Mouse (Mus musculus) v-Abl transformed pro-B cells (cell line): Measurements from ENCODE around the gene Zbtb3.

Source experiments
- in situ Hi-C, 2 experiments: fragments of 400-800 bp; cut with MboI; formaldehyde crosslinking; loops; one replicate each; pipeline ENCODE4 v1.15.1; 2025; ENCODE audit not compliant: unreplicated experiment in 2 of 2

The Zbtb3 gene

DNA sequence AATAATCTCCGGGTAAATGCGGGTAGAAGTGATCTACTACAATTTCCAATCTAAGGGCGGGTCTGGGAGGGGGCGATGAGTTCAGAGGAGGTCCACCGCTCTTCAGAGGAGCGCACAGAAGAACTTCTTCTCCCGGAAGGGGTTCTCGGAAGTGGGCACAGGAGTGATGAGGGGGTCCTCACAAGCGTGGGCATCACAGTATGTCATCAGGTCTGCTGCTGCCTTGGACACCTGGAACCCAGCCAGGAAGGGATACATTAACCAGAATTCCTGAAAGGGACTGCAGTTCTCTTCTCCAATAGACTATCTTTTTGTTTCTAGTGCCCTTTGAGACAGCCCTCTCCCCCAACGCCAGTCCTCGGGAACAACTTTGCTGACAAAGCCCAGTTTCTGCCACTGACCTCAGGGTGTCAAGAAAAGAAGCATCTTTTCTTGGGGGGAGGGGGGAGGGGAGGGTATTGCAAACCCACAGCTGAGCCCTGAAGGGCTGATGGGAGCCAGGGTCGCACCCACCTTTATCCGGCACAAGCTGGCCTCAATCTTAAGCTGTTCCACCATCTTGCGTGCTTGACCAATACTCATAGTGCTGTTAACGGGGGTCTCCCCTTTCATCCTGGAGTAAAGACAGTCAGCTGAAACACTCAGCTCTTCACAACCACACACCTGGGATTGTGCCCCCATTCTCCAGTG, 35.8 kb downstream of the Zbtb3 start:
- in situ Hi-C loops: loop anchor here (25.0 kb wide), 3 partner anchors 251 to 1349 kb away; partner anchors contain the start of genes Fads1 (in 1 of the 2) and Slc22a8 (in 1 of the 2)

GRCm38 (mm10) chr19:8839103-8839907, 37.0 kb downstream of the Zbtb3 start, which contains the start of gene Gng3:
TSS of gene Gng3 (minus strand) at chr19:8839194.
- in situ Hi-C loops: loop anchor here (25.0 kb wide), 3 partner anchors 252 to 1348 kb away; partner anchors contain the start of genes Fads1 (in 1 of the 2) and Slc22a8 (in 1 of the 2)

- in situ Hi-C loops: loop anchor here (10.0 to 25.0 kb wide), 5 partner anchors 253 to 1347 kb away; partner anchors contain the start of genes Fads1 (in 1 of the 2), Scgb2a2 (in 1 of the 2) and Slc22a8 (in 1 of the 2)
These were observed 37.8 kb downstream of the Zbtb3 start for GRCm38 (mm10) chr19:8839908-8840791.

- in situ Hi-C loops: loop anchor here (10.0 to 25.0 kb wide), 5 partner anchors 254 to 1346 kb away; partner anchors contain the start of genes Fads1 (in 1 of the 2), Scgb2a2 (in 1 of the 2) and Slc22a8 (in 1 of the 2)
These were observed 38.7 kb downstream of the Zbtb3 start for GRCm38 (mm10) chr19:8841012-8841411.

DNA sequence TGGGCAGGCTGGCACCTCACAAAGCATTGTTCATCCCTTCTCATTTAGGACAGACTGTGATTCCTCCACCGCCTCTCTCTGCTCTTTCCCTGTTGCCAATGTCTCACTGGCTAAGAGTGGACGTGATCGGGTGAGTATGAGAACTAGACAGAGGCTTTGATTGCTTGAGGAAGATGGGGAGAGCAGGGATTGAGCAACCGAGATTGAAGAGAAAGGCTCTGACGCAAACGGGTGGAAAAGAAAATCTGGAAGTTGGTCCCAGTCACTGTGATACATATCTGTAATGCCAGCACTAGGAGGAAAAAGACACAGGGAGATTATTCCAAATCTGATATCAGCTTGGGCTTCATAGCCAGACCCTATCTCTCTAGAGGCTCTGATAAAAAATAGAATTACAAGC, 40.6 kb downstream of the Zbtb3 start:
- in situ Hi-C loops: loop anchor here (10.0 to 25.0 kb wide), 5 partner anchors 256 to 1344 kb away; partner anchors contain the start of genes Fads1 (in 1 of the 2), Scgb2a2 (in 1 of the 2) and Slc22a8 (in 1 of the 2)

DNA sequence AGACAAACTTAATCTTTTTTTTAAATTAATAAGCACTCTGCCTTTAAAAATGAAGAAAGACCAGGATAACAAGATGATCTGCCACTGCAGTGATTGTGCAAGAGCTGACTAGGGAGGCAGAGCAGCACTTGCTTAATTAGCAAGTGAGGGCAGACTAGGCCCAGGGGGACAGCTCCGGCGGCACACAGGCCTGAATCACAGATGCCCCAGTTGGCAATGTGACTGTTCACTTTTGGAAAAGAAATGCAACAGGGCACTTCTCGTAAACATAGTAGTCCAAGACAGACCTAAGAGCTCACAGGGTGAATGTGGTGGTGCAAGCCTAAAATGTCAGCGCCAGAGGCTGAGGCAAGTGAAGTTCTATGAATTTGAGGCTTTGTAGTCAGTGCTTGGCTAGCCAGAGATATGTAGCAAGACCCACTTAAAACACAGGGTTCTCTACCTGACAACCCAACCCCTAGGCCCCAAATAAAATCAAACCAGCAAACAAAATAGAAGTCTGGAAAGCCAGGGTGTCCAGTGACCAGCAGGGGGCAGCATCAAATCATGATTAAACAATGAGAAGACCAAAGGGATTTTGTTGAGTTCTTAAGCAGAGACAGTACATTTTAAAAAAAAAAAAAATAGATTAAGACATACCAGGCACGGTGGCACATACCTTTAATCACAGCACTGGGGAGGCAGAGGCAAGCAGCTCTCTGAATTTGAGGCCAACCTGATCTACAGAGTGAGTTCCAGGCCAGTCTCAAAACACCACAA, 42.2 kb downstream of the Zbtb3 start:
- in situ Hi-C loops: loop anchor here (10.0 to 25.0 kb wide), 5 partner anchors 257 to 1343 kb away; partner anchors contain the start of genes Fads1 (in 1 of the 2), Scgb2a2 (in 1 of the 2) and Slc22a8 (in 1 of the 2)

DNA sequence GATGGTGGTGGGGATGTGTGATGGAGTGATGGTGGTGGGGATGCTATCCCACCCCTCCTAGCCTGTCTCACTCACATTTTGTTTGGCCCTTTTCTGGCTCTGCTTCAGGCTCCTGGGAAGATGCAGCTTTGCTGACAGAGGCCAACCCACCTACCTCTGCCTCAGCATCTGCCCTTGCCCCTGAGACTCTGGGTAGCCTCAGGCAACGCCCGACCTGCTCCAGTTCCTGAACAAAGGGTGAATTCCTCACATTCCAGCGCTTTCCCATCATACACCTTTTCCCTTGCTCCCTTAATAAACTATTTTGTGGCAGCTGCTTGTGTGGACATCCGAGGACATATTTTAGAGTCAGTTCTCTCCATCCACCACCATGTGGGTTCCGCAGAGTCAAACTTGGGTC, 46.0 kb downstream of the Zbtb3 start:
- in situ Hi-C loops: loop anchor here (10.0 to 25.0 kb wide), 5 partner anchors 261 to 1339 kb away; partner anchors contain the start of genes Fads1 (in 1 of the 2), Scgb2a2 (in 1 of the 2) and Slc22a8 (in 1 of the 2)

DNA sequence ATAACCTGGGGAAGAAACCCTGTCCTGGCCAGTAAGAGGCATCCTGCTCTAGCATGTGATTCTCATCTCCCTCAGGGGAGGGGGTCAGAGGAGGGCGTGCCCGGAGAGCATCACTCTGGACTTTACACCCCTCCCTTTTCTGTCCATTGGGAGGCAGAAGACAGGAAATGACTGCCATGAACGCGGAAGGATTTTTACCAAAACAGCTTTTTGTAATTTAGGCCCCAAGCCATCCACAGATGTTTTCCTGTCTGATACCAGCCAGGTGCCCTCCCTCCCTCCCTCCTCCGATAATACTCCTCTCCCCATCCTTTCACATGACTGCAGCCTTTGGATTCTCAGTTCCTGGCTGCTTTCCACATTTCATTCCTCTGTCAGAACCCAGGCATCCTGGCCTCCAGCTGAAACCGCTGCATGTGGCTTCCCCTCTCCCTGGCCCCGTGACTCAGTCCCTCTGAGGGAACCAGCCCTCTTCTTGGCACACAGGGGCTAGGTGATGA, 48.1 kb downstream of the Zbtb3 start, which contains the start of gene Lrrn4cl:
Gene Lrrn4cl, plus strand, starts transcription at position 367 of the 500 bp plus-strand sequence.
- in situ Hi-C loops: loop anchor here (10.0 to 25.0 kb wide), 3 partner anchors 112 to 994 kb away; partner anchors contain the start of genes Eef1g (in 1 of the 2), Scgb2a2 (in 1 of the 2) and Tut1 (in 1 of the 2)

DNA sequence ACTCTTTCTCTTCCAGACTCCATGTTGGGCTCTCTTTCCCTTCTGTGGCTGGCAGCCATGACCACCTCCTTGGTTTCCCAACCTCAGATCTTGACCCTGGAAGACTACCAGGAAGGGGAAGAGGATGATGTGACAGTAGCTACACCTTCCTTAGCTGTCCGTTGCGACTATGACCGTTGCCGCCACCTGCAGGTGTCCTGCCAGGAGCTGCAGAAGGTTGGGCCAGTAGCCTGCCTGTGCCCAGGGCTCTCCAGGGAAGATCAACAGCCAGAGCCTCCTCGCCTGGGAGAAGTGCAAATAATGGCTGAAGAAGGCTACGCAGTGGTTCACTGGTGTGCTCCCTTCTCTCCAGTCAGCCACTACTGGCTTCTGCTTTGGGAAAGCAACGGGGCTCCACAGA, 49.3 kb downstream of the Zbtb3 start:
- in situ Hi-C loops: loop anchor here (10.0 to 25.0 kb wide), 3 partner anchors 111 to 993 kb away; partner anchors contain the start of genes Eef1g (in 1 of the 2), Scgb2a2 (in 1 of the 2) and Tut1 (in 1 of the 2)

GRCm38 (mm10) chr19:8852236-8852928, 50.0 kb downstream of the Zbtb3 start:
- in situ Hi-C loops: loop anchor here (10.0 to 25.0 kb wide), 3 partner anchors 110 to 992 kb away; partner anchors contain the start of genes Eef1g (in 1 of the 2), Scgb2a2 (in 1 of the 2) and Tut1 (in 1 of the 2)

- in situ Hi-C loops: loop anchor here (10.0 to 25.0 kb wide), 3 partner anchors 109 to 992 kb away; partner anchors contain the start of genes Eef1g (in 1 of the 2), Scgb2a2 (in 1 of the 2) and Tut1 (in 1 of the 2)
These were observed 50.8 kb downstream of the Zbtb3 start for GRCm38 (mm10) chr19:8853117-8853516.
